Mouse (Mus musculus) T-helper 1 cell (primary cell): ENCODE measurements around the gene Hand1.
"Not testable (repeated sequence)": the region's sequence is repeated elsewhere in the genome, so short reads cannot be mapped to it uniquely, and the experiment has no call there.

Experiments
- in situ Hi-C: fragments of 300-600 bp; cut with MboI, MseI; formaldehyde crosslinking; loops from one replicate; pipeline ENCODE4 v1.15.1; 2025; ENCODE audit warnings: high pct_unique_total_duplicates

Hand1 gene

GRCm38 (mm10) chr11:57832552-57833201, at the start of gene Hand1:
Gene Hand1 (minus strand): TSS chr11:57832818.
- in situ Hi-C loops = loop anchor here (5.0 kb wide), 1 partner anchor 100 kb away; no protein-coding TSS in a partner anchor

- in situ Hi-C loops = no loop called here
Measured at GRCm38 (mm10) chr11:57876157-57876556, 43.5 kb upstream of the Hand1 start.

- in situ Hi-C loops = loop anchor here (25.0 kb wide), 1 partner anchor 914 kb away; the partner anchor contains the start of gene Olfr314
Measured at GRCm38 (mm10) chr11:57873014-57873413, 40.4 kb upstream of the Hand1 start.

GRCm38 (mm10) chr11:57868753-57869460, 36.3 kb upstream of the Hand1 start:
- in situ Hi-C loops = loop anchor here (25.0 kb wide), 1 partner anchor 918 kb away; the partner anchor contains the start of gene Olfr314

- in situ Hi-C loops = loop anchor here (25.0 kb wide), 1 partner anchor 921 kb away; the partner anchor contains the start of gene Olfr314
Measured at GRCm38 (mm10) chr11:57866466-57866865, 33.8 kb upstream of the Hand1 start.

- in situ Hi-C loops = loop anchor here (25.0 kb wide), 1 partner anchor 923 kb away; the partner anchor contains the start of gene Olfr314
Measured at GRCm38 (mm10) chr11:57864577-57864976, 32.0 kb upstream of the Hand1 start.

- in situ Hi-C loops = loop anchor here (25.0 kb wide), 1 partner anchor 925 kb away; the partner anchor contains the start of gene Olfr314
Measured at GRCm38 (mm10) chr11:57862088-57862487, 29.5 kb upstream of the Hand1 start.

GRCm38 (mm10) chr11:57857709-57858108, 25.1 kb upstream of the Hand1 start:
- in situ Hi-C loops = loop anchor here (25.0 kb wide), 1 partner anchor 930 kb away; the partner anchor contains the start of gene Olfr314

- in situ Hi-C loops = loop anchor here (25.0 kb wide), 1 partner anchor 934 kb away; the partner anchor contains the start of gene Olfr314
Measured at GRCm38 (mm10) chr11:57853571-57853970, 21.0 kb upstream of the Hand1 start.

GRCm38 (mm10) chr11:57850931-57851330, 18.3 kb upstream of the Hand1 start:
- in situ Hi-C loops = loop anchor here (25.0 kb wide), 1 partner anchor 936 kb away; the partner anchor contains the start of gene Olfr314

GRCm38 (mm10) chr11:57850298-57850697, 17.7 kb upstream of the Hand1 start:
- in situ Hi-C loops = loop anchor here (25.0 kb wide), 1 partner anchor 937 kb away; the partner anchor contains the start of gene Olfr314

GRCm38 (mm10) chr11:57847396-57847795, 14.8 kb upstream of the Hand1 start:
- in situ Hi-C loops = no loop called here

GRCm38 (mm10) chr11:57846421-57847363, 14.1 kb upstream of the Hand1 start:
- in situ Hi-C loops = not testable (repeated sequence)

GRCm38 (mm10) chr11:57841391-57841790, 8.8 kb upstream of the Hand1 start:
- in situ Hi-C loops = no loop called here

GRCm38 (mm10) chr11:57840986-57841385, 8.4 kb upstream of the Hand1 start:
- in situ Hi-C loops = no loop called here

GRCm38 (mm10) chr11:57837861-57838680, 5.5 kb upstream of the Hand1 start:
- in situ Hi-C loops = no loop called here

- in situ Hi-C loops = no loop called here
Measured at GRCm38 (mm10) chr11:57836872-57837680, 4.5 kb upstream of the Hand1 start.

GRCm38 (mm10) chr11:57836401-57836800, 3.8 kb upstream of the Hand1 start:
- in situ Hi-C loops = no loop called here

- in situ Hi-C loops = no loop called here
Measured at GRCm38 (mm10) chr11:57835931-57836330, 3.3 kb upstream of the Hand1 start.
